Mouse (Mus musculus) fat pad, adult 2 months (tissue): ENCODE data around the gene Tma7.
A peak's percentile ranks its signal among the peaks of the same experiment; 100 is the strongest.

ENCODE experiments used
- DNase-seq: peaks from one replicate; pipeline ENCODE4 v3.0.0-alpha.2; 2011; ENCODE audit warnings: low read depth, low spot score; ENCODE audit errors: extremely low read depth

Gene Tma7

DNA sequence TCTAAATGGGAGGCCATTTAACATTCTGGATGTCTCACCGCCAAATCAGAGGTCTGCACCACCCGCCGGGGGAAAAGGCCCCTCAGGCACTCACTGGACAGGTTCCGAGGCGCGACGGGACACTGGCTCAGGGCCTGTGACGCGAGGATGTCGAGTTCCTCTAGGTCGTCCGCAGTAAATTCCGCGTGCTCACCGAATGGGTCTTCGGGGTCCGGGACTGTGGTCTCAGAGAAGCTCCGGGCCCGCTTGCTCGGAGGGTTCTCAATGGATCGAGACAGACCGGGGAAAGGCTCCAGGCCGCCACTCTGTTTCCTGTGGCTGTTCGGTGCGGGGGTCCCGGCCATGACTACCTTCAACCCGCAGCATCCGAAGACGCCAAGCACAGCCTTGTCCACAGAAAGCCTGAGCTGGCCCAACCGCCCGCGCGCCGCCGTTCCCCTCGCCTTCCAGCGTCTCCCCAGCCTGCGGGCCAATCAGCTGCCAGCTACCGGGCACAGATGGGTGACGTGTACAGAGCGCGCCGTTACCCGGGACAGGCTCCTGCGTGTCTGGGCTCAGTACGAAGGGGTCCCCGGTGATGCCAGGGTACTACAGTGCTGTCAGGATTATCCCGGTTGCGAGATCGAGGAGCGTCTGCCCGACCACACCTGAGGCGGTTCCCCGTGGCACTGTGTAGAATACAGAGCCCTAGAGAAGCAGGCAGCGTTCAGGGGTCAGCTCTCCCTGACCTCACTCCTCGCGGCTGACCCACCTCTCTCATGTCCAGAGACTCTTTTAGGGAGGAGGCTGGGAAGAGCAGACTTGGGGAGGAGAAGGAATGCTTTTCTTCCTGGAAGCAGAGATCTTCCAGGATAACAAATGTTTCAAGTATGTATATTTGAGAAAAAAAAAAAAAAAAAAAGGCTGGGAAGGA lies 8.5 kb downstream of the Tma7 start, which contains the start of gene Atrip:
Gene Atrip, minus strand, starts transcription at position 464 of the 913 bp plus-strand sequence.
- DNase-seq = no peak

DNA sequence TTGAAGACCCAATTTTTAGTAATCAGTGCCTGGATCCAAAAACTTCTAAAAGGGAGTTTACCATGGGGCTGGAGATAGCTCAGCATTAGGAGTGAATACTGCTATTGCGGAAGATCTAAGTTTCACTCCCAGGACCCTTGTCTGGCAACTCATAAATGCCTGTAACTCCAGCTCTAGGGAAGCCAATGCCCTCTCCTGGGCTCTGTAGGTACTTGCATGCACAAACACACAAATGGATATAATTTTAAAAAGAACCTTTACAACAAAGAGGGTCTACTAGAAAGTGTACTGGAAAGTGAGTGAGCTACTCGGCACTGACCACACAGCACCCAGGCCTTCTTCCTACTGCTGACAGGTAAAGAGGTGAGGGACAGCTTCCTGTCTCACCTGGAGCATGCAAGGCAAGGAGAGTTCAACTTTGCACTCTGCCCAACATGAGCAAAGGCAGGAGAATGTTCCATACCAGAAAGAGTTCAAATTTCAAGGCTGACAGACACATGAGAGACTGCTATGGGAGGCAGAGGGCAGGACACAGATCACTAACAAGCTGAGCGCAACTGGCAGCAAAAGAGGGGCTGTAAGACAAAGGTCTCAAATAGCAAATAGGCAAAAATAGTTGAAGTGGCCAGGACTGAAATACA lies 14.2 kb downstream of the Tma7 start:
- DNase-seq = no peak

DNA sequence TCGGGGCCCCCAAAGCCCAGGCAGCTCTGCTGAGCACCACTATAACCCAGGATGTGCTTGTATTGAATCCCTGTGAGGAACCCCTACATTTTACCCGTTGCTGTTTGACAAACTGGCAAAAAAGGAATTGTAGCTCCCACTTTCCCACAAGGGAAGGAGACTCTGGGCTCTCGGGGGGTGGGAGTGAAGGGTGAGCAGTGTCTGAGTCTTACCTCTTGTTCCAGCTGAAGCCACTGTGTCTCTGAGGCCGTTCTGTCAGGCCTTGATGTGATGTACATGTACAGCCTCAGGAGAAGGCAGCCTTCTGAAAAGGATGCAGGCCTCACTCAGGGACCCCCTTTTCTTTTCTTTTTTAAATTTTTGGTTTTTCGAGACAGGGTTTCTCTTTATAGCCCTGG lies 21.5 kb downstream of the Tma7 start:
- no peak for DNase-seq

GRCm38 (mm10) chr9:109060184-109060897 lies 22.0 kb downstream of the Tma7 start:
- no peak for DNase-seq

- DNase-seq = peak; percentile 52
Measured at GRCm38 (mm10) chr9:109059136-109059903, 23.1 kb downstream of the Tma7 start, which contains the start of gene Trex1. TSS of gene Trex1 (minus strand) at chr9:109059734.

DNA sequence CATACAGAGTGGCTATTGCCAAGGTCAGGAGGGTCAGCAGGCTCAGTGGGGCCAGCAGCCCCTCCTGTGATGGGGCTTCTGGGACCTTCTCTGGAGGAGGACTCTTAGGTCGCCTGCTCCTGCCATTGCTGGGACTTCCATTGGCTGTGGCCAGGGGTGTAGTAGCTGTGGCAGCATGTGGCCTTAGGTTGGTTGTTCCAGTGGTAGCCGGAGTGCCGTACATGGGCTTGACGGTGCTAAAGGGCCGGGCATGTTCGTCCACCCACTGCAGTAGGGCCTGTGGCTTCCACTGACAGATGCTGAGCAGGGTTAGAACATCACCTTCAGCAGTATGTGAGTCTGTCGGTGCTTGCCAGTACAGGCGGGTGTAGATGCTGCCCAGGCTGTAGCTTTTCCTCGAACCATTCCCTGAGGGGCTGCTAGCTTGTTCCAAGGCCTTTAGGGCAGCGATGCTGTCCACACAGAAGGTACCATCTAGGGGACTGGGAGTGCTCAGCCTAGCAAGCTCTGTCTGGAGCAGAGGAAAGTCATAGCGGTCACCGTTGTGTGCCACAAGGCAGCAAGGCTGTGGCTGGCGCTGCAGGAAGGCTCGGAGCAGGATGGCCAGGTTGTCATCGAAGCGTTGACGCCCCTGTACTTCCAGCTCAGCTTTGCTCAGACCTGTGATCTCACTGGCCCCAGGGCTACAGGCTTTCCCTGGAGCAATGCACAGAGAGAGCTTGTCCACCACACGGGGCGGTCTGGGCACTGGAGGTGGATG lies 24.2 kb downstream of the Tma7 start:
- no peak for DNase-seq

GRCm38 (mm10) chr9:109057543-109057942 lies 24.8 kb downstream of the Tma7 start:
- no peak for DNase-seq

- no peak for DNase-seq
Measured at GRCm38 (mm10) chr9:109056916-109057315, 25.5 kb downstream of the Tma7 start.

DNA sequence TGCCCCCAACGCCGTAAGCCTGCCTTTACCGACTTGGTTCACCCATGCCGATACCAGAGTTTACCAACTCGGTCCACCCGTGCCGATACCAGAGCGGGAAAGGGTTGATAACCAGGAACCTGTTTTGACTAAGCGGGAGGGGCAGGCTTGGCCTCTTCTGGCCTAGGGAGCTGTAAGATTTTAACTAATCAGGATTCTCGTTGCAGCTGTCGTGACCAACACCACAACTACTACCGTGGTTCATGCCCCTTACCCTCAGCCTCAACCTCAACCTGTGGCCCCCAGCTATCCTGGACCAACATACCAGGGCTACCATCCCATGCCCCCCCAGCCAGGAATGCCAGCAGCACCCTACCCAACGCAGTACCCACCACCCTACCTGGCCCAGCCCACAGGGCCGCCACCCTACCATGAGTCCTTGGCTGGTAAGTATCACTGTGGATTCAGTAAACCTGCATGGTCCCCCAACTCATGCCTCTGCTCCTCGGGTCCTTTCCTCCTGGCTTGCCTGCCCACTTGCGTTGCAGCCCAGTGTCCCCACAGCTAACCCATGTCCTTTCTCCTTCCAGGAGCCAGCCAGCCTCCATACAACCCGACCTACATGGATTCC lies 26.2 kb downstream of the Tma7 start:
- DNase-seq = no peak

GRCm38 (mm10) chr9:109055271-109056030 lies 26.9 kb downstream of the Tma7 start:
- no peak for DNase-seq

GRCm38 (mm10) chr9:109054712-109055111 lies 27.7 kb downstream of the Tma7 start:
- DNase-seq = peak; percentile 49

- no peak for DNase-seq
Measured at GRCm38 (mm10) chr9:109053851-109054250, 28.5 kb downstream of the Tma7 start.

GRCm38 (mm10) chr9:109053366-109053765 lies 29.0 kb downstream of the Tma7 start:
- DNase-seq = no peak

DNA sequence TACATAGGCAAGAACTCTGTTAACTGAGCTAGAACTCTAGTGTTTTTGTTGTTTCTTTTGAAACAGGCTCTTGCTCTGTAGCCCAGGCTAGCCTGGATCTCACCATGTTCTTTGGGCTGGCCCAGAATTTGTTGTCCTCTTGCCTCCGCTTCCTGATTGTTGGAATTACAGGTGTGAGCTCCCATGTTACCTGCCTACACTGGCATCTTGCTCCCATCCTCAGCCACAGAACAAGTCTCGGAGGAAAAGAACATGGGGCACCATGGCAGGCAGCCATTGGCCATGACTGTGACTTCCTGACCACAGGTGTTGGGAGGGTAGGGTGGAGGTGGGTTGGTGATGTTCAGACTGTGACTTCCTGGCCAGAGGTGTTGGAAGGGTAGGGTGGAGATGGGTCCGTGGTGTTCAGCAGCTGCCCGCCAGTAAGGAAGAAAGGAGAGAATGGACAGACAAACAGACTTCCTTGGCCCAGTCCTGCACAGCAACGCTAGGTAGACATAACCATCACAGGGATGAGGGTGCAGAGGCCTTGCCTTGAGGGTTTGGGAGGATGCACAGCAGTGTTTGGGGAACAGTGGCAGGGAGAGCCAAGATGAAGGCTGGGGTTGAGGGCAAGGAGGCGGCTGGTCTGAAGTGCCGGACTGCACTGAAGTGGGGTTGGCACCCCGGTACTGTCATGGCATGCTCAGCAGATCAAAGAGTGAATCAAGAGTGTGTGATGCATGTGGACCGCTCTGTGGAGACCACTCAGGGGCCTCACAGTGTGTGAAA lies 29.7 kb downstream of the Tma7 start:
- DNase-seq = no peak

GRCm38 (mm10) chr9:109051651-109052489 lies 30.5 kb downstream of the Tma7 start:
- DNase-seq = no peak

DNA sequence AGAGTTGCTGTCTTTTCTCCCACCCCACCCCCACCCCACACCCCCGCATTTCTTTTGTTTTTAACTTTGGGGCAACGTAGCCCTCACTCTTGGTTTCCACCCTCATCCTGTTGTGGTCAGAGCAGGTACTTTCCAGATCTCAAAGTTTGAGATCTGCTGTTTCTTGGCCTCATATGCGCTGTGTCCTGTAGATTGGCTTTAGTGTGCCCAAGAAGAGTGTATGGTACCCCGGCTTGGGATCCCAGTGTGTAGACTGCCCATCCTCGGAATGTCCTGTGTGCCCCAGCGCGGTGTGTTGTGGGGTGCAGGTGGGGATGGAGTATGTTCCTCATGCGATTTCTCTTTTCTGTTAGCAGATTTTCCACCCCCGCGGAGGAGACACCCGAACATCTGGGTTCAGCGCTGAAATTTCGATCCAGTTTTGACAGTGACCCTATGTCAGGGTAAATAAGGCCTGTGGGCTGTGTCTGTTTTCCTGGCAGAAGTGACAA lies 31.3 kb downstream of the Tma7 start:
- no peak for DNase-seq

GRCm38 (mm10) chr9:109050674-109050997 lies 31.8 kb downstream of the Tma7 start:
- DNase-seq = no peak
